Comparison of ENCODE assay signal across 14 mouse cellular contexts in genomic region chrX:99456363-99456762, GRCm38 (mm10). TPM values are rescaled to one million over a fixed set of nuclear protein-coding genes. Genes with fewer than 3 reads are reported as not detected.
DNase-seq lines count a peak whose midpoint lies in the region; ATAC-seq and TF ChIP-seq lines count a peak whose summit lies in the region.
"Had no signal": no experiment of that assay in that cellular context is flagged by ENCODE, and none has a peak within 500 bp of the region (broad histone marks: within the 10 kb centered on the region; RNA-seq: fewer than 3 reads in every experiment).

No protein-coding gene starts in this region.

- H3K4me2 ChIP-seq in midbrain, postnatal 0 days (ENCODE audit: low read depth, low read length, poor library complexity, severe bottlenecking), result no peak overlapping the region
- H3K4me2 ChIP-seq in embryonic facial prominence, embryonic 11.5 days (ENCODE audit: low read depth, low read length), result no peak overlapping the region
- no peak overlapping the region for H3K4me2 ChIP-seq in hindbrain, embryonic 15.5 days
- no peak overlapping the region for H3K4me2 ChIP-seq in midbrain, embryonic 15.5 days

- H3K4me1 ChIP-seq in midbrain, embryonic 10.5 days, result peaks cover 73% of the 10 kb centered on the region
- H3K4me1 ChIP-seq in midbrain, postnatal 0 days (ENCODE audit: insufficient read depth, low read length), result no peaks in the 10 kb centered on the region
- H3K4me1 ChIP-seq in embryonic facial prominence, embryonic 11.5 days (ENCODE audit: control insufficient read depth, insufficient read depth, low read length), result no peaks in the 10 kb centered on the region
- peaks cover 12% of the 10 kb centered on the region for H3K4me1 ChIP-seq in hindbrain, embryonic 15.5 days (replicated peaks)
- H3K4me1 ChIP-seq in midbrain, embryonic 15.5 days, result peaks cover 22% of the 10 kb centered on the region

- H3K36me3 ChIP-seq in midbrain, embryonic 10.5 days, result no peaks in the 10 kb centered on the region
- no peaks in the 10 kb centered on the region for H3K36me3 ChIP-seq in midbrain, postnatal 0 days (ENCODE audit: insufficient read depth, low read length)
- H3K36me3 ChIP-seq in embryonic facial prominence, embryonic 11.5 days (replicated peaks; ENCODE audit: control insufficient read depth, insufficient read depth, low read depth, low read length), result no peaks in the 10 kb centered on the region
- no peaks in the 10 kb centered on the region for H3K36me3 ChIP-seq in hindbrain, embryonic 15.5 days
- no peaks in the 10 kb centered on the region for H3K36me3 ChIP-seq in midbrain, embryonic 15.5 days (replicated peaks)

- peaks cover 100% of the 10 kb centered on the region for H3K27me3 ChIP-seq in midbrain, embryonic 10.5 days (ENCODE audit: low read depth, poor library complexity, severe bottlenecking)
- H3K27me3 ChIP-seq in midbrain, postnatal 0 days (ENCODE audit: insufficient read depth, low read length), result peaks cover 5% of the 10 kb centered on the region; the same call in 1 of the 2 replicates
- H3K27me3 ChIP-seq in embryonic facial prominence, embryonic 11.5 days (ENCODE audit: control insufficient read depth, insufficient read depth, low read length), result no peaks in the 10 kb centered on the region; the same call in 1 of the 2 replicates
- H3K27me3 ChIP-seq in hindbrain, embryonic 15.5 days, result 0 out of 2 replicates have a peak, but pooled peaks cover 6% of the 10 kb centered on the region
- H3K27me3 ChIP-seq in midbrain, embryonic 15.5 days (replicated peaks), result peaks cover 11% of the 10 kb centered on the region

- peak overlapping the region; percentile 41 for H3K4me3 ChIP-seq in midbrain, embryonic 10.5 days
- no peak overlapping the region for H3K4me3 ChIP-seq in midbrain, postnatal 0 days (ENCODE audit: low read depth, low read length)
- no peak overlapping the region for H3K4me3 ChIP-seq in embryonic facial prominence, embryonic 11.5 days (ENCODE audit: low read depth, low read length)
- H3K4me3 ChIP-seq in hindbrain, embryonic 15.5 days, result no peak overlapping the region
- no peak overlapping the region for H3K4me3 ChIP-seq in midbrain, embryonic 15.5 days
- H3K4me3 ChIP-seq: myocyte had no signal

- WGBS in midbrain, embryonic 10.5 days, result 14% methylated on average over 9 of the region's 10 CpGs
- 27% methylated on average over 9 of the region's 10 CpGs for WGBS in midbrain, postnatal 0 days
- 15% methylated on average over 6 of the region's 10 CpGs for WGBS in embryonic facial prominence, embryonic 11.5 days
- WGBS in hindbrain, embryonic 15.5 days, result 21% methylated on average over 9 of the region's 10 CpGs
- WGBS in midbrain, embryonic 15.5 days, result 31% methylated on average over 10 of the region's 10 CpGs

- peak overlapping the region; percentile 88 for H3K27ac ChIP-seq in midbrain, embryonic 10.5 days (replicated peaks)
- no peak overlapping the region for H3K27ac ChIP-seq in midbrain, postnatal 0 days (ENCODE audit: low read depth, low read length)
- H3K27ac ChIP-seq in embryonic facial prominence, embryonic 11.5 days (replicated peaks; ENCODE audit: low read depth, low read length), result no peak overlapping the region; the same call in 1 of the 2 replicates
- H3K27ac ChIP-seq in hindbrain, embryonic 15.5 days (replicated peaks), result no peak overlapping the region
- peak overlapping the region; percentile 44; the same call in 1 of the 2 replicates for H3K27ac ChIP-seq in midbrain, embryonic 15.5 days
- H3K27ac ChIP-seq: kidney, postnatal 0 days had no signal

- TF ChIP-seq CTCF in midbrain, postnatal 0 days (IDR thresholded peaks at IDR 0.05), result no peak

- no peak overlapping the region for H3K9ac ChIP-seq in midbrain, postnatal 0 days (replicated peaks; ENCODE audit: low read length, poor library complexity, severe bottlenecking)
- no peak overlapping the region for H3K9ac ChIP-seq in embryonic facial prominence, embryonic 11.5 days (replicated peaks; ENCODE audit: low read length)
- H3K9ac ChIP-seq in hindbrain, embryonic 15.5 days, result no peak overlapping the region
- no peak overlapping the region for H3K9ac ChIP-seq in midbrain, embryonic 15.5 days

- ATAC-seq in midbrain, postnatal 0 days (ENCODE audit: low FRiP score), result no peak
- ATAC-seq in embryonic facial prominence, embryonic 11.5 days (replicated peaks; ENCODE audit: insufficient number of reproducible peaks, low FRiP score, low TSS enrichment, low read depth), result 0 out of 2 replicates have a peak, but pooled peaks have one; percentile 5
- ATAC-seq in hindbrain, embryonic 15.5 days (ENCODE audit: low FRiP score, low read depth), result peak; percentile 51; the same call in 1 of the 2 replicates
- ATAC-seq in midbrain, embryonic 15.5 days (replicated peaks), result peak; percentile 35; the same call in 1 of the 2 replicates

- DNase-seq in midbrain, embryonic 10.5 days (ENCODE audit: low spot score), result peak; percentile 40
- DNase-seq in midbrain, postnatal 0 days (ENCODE audit: low spot score), result no peak
- DNase-seq in embryonic facial prominence, embryonic 11.5 days (ENCODE audit: low spot score), result no peak
- DNase-seq in layer of hippocampus, adult 9-11 months, result no peak
- no peak for DNase-seq in spleen, postnatal 4 days (ENCODE audit: low spot score in 2 of 2)
- no peak for DNase-seq in cerebellum, adult 11-12 months
- DNase-seq: gastrocnemius, postnatal 10 days; heart, postnatal 14 days; lung, adult 18-20 months; right cerebral cortex, postnatal 4 days had no signal

- H3K9me3 ChIP-seq in midbrain, embryonic 10.5 days (replicated peaks), result no peaks in the 10 kb centered on the region
- H3K9me3 ChIP-seq in midbrain, postnatal 0 days (ENCODE audit: low read length), result no peaks in the 10 kb centered on the region
- no peaks in the 10 kb centered on the region for H3K9me3 ChIP-seq in embryonic facial prominence, embryonic 11.5 days (replicated peaks; ENCODE audit: control insufficient read depth, low read length)
- H3K9me3 ChIP-seq in hindbrain, embryonic 15.5 days, result no peaks in the 10 kb centered on the region
- H3K9me3 ChIP-seq in midbrain, embryonic 15.5 days, result no peaks in the 10 kb centered on the region

RNA-seq across cellular contexts. Expression of gene Pja1, which starts 14.7 kb away (rescaled TPM):
- polyA plus RNA-seq in midbrain, embryonic 10.5 days (2016; fragmentation: Nextera tagmentation; extraction: Ambion mirVana), result 210 and 212 TPM in 2 replicates
- total RNA-seq in midbrain, postnatal 0 days (2014; rRNA removed), result 250 and 271 TPM in 2 replicates
- 405 and 423 TPM in 2 replicates for polyA plus RNA-seq in midbrain, postnatal 0 days (2015; fragmentation: Nextera tagmentation; extraction: Ambion mirVana)
- 193 and 197 TPM in 2 replicates for polyA plus RNA-seq in embryonic facial prominence, embryonic 11.5 days (2014; fragmentation: Nextera tagmentation; extraction: Ambion mirVana)
- polyA plus RNA-seq in hindbrain, embryonic 15.5 days (2015; fragmentation: Nextera tagmentation; extraction: Ambion mirVana), result 336 and 344 TPM in 2 replicates
- polyA plus RNA-seq in midbrain, embryonic 15.5 days (2015; fragmentation: Nextera tagmentation; extraction: Ambion mirVana), result 374 and 387 TPM in 2 replicates

Comparison
In these comparisons a context has a peak if more than half of its experiments do, and no peak if none do; other contexts are left out.
1. H3K27ac ChIP-seq: peak in midbrain, embryonic 10.5 days (single experiment) and midbrain, embryonic 15.5 days (single experiment); none in midbrain, postnatal 0 days (single experiment), embryonic facial prominence, embryonic 11.5 days (single experiment) and hindbrain, embryonic 15.5 days (single experiment).